In genomic region chr7:118740532-118741338, GRCm38 (mm10) we compare ENCODE assay signal across 1 mouse cellular context.
TF ChIP-seq lines count a peak whose summit lies in the region.

No protein-coding gene starts in this region.

TF ChIP-seq in MEL, 35 proteins besides CTCF, POLR2A, EP300 and RAD21 (continued from another document):
- TF ChIP-seq JUND (IDR thresholded peaks at IDR 0.05; ENCODE audit: low read depth, low read length) = no peak
- TF ChIP-seq NRF1 (IDR thresholded peaks at IDR 0.05; ENCODE audit: insufficient read depth, low read depth, low read length, poor library complexity, severe bottlenecking) = peak; percentile 55; the same call in 1 of the 2 replicates
- no peak; the same call in none of the 2 replicates for TF ChIP-seq MXI1 (IDR thresholded peaks at IDR 0.05; ENCODE audit: low read depth, low read length)
- peak; percentile 55 for TF ChIP-seq TBP (IDR thresholded peaks at IDR 0.05; ENCODE audit: low read depth, low read length)
- TF ChIP-seq MEF2A (IDR thresholded peaks at IDR 0.05; ENCODE audit: extremely low read depth, insufficient replicate concordance, low read depth, low read length, poor library complexity, severe bottlenecking) = no peak
- TF ChIP-seq HCFC1 (IDR thresholded peaks at IDR 0.05; ENCODE audit: low read depth, low read length) = peak; percentile 95
- TF ChIP-seq ZKSCAN1 (IDR thresholded peaks at IDR 0.05; ENCODE audit: low read depth, low read length) = no peak
- no peak for TF ChIP-seq GABPA (IDR thresholded peaks at IDR 0.05; ENCODE audit: low read depth, low read length)
- TF ChIP-seq TAL1 (IDR thresholded peaks at IDR 0.05; ENCODE audit: low read length) = no peak
- TF ChIP-seq MAZ (IDR thresholded peaks at IDR 0.05; ENCODE audit: low read depth, low read length) = no peak
- TF ChIP-seq POLR2AphosphoS2 (IDR thresholded peaks at IDR 0.05; ENCODE audit: low read length) = 0 out of 2 replicates have a peak, but pooled peaks have one; percentile 56
- TF ChIP-seq ZC3H11A (IDR thresholded peaks at IDR 0.05; ENCODE audit: low read depth, low read length) = no peak
- no peak for TF ChIP-seq ETS1 (IDR thresholded peaks at IDR 0.05; ENCODE audit: low read depth, low read length)
- no peak for TF ChIP-seq GATA1 (IDR thresholded peaks at IDR 0.05; ENCODE audit: low read depth, low read length)
- TF ChIP-seq SMC3 (IDR thresholded peaks at IDR 0.05; ENCODE audit: low read depth, low read length) = no peak
- no peak for TF ChIP-seq E2F4 (IDR thresholded peaks at IDR 0.05; ENCODE audit: borderline replicate concordance, low read depth, low read length)
- TF ChIP-seq POLR2AphosphoS5 (IDR thresholded peaks at IDR 0.05; ENCODE audit: borderline replicate concordance, low read depth, low read length) = no peak
- peak; percentile 7 to 71; a peak in 1 of 4 replicates for TF ChIP-seq USF2 (IDR thresholded peaks at IDR 0.05; ENCODE audit: borderline replicate concordance in 1 of 2, insufficient read depth in 1 of 2, low read depth in 1 of 2, low read length in 2 of 2)
